Mouse (Mus musculus): ENCODE measurements around the gene Wwp2.

Wwp2 gene

GRCm38 (mm10) chr8:107571486-107572135, 135.4 kb downstream of the Wwp2 start:
- no peak for DNase-seq

- peak; percentile 28 to 50 for DNase-seq
Observed at GRCm38 (mm10) chr8:107572497-107572896, 136.3 kb downstream of the Wwp2 start.

GRCm38 (mm10) chr8:107574771-107575170, 138.6 kb downstream of the Wwp2 start:
- DNase-seq = no peak

GRCm38 (mm10) chr8:107576702-107577101, 140.5 kb downstream of the Wwp2 start:
- peak; percentile 80 to 82 for DNase-seq

- no peak for DNase-seq
Observed at GRCm38 (mm10) chr8:107577640-107578039, 141.5 kb downstream of the Wwp2 start.

GRCm38 (mm10) chr8:107578132-107578531, 142.0 kb downstream of the Wwp2 start:
- DNase-seq = no peak

GRCm38 (mm10) chr8:107578541-107578940, 142.4 kb downstream of the Wwp2 start:
- DNase-seq = no peak

- no peak for DNase-seq
Observed at GRCm38 (mm10) chr8:107580879-107581278, 144.7 kb downstream of the Wwp2 start.

- no peak for DNase-seq
Observed at GRCm38 (mm10) chr8:107581536-107581935, 145.4 kb downstream of the Wwp2 start.

- DNase-seq = no peak
Observed at GRCm38 (mm10) chr8:107582136-107582535, 146.0 kb downstream of the Wwp2 start.

GRCm38 (mm10) chr8:107587429-107587994, 151.3 kb downstream of the Wwp2 start:
- no peak for DNase-seq

GRCm38 (mm10) chr8:107587995-107588780, 152.0 kb downstream of the Wwp2 start, which contains the start of gene Psmd7:
TSS of gene Psmd7 (minus strand) at chr8:107588464.
- DNase-seq = peak; percentile 95 to 96

GRCm38 (mm10) chr8:107593967-107594729, 158.0 kb downstream of the Wwp2 start:
- no peak for DNase-seq

GRCm38 (mm10) chr8:107594817-107595216, 158.7 kb downstream of the Wwp2 start:
- DNase-seq = no peak

GRCm38 (mm10) chr8:107597731-107598130, 161.6 kb downstream of the Wwp2 start:
- no peak for DNase-seq

GRCm38 (mm10) chr8:107599691-107600090, 163.5 kb downstream of the Wwp2 start:
- DNase-seq = no peak

GRCm38 (mm10) chr8:107603026-107603425, 166.9 kb downstream of the Wwp2 start:
- peak; percentile 37 to 59 for DNase-seq

Data from cerebellum, adult 18-20 months (tissue).